Mouse (Mus musculus) MEL (cell line): ENCODE measurements at regions not wholly inside any gene's neighbourhood (a gene's known extent, or its start where the extent isn't known, plus 50 kb on each side); places are given as distances from the start of the nearest gene placed in this dataset.

Experiments used
- CTCF ChIP-seq, 3 experiments: IDR thresholded peaks in 2 of 3; conservative IDR thresholded peaks in 1 of 3; 2 replicates each; pipeline ENCODE4 v1.5.1; 2011 to 2012; ENCODE audit warnings: low read length in 3 of 3, low read depth in 2 of 3, mild to moderate bottlenecking in 2 of 3, improper control_type of control experiment in 1 of 3, inconsistent platforms in 1 of 3, mixed read lengths in 1 of 3, moderate library complexity in 1 of 3; ENCODE audit not compliant: control insufficient read depth in 1 of 3, insufficient read depth in 1 of 3, poor library complexity in 1 of 3, severe bottlenecking in 1 of 3
- ELF1 ChIP-seq: IDR thresholded peaks from 2 replicates; pipeline ENCODE4 v1.6.1; 2014; ENCODE audit warnings: low read depth, mild to moderate bottlenecking, inconsistent platforms, low read length, improper control_type of control experiment, moderate library complexity
- EP300 ChIP-seq, 2 experiments: IDR thresholded peaks; 2 replicates each; pipeline ENCODE4 v1.6.1; 2011; ENCODE audit warnings: improper control_type of control experiment in 2 of 2, low read length in 2 of 2, low read depth in 1 of 2, mild to moderate bottlenecking in 1 of 2
- HCFC1 ChIP-seq: IDR thresholded peaks from 2 replicates; pipeline ENCODE4 v1.6.1; 2012; ENCODE audit warnings: low read depth, mild to moderate bottlenecking, inconsistent platforms, low read length, improper control_type of control experiment, moderate library complexity
- MAFK ChIP-seq: IDR thresholded peaks from 2 replicates; pipeline ENCODE4 v1.6.1; 2011; ENCODE audit warnings: low read depth, mild to moderate bottlenecking, low read length, improper control_type of control experiment, borderline replicate concordance
- MAZ ChIP-seq: IDR thresholded peaks from 2 replicates; pipeline ENCODE4 v1.6.1; 2012; ENCODE audit warnings: low read depth, mild to moderate bottlenecking, inconsistent platforms, low read length, improper control_type of control experiment
- POLR2A ChIP-seq, 2 experiments: IDR thresholded peaks; 2 replicates each; pipeline ENCODE4 v1.6.1; 2011 to 2012; ENCODE audit warnings: low read length in 2 of 2, mild to moderate bottlenecking in 2 of 2, control low read depth in 1 of 2, improper control_type of control experiment in 1 of 2, low read depth in 1 of 2, moderate library complexity in 1 of 2; ENCODE audit not compliant: control insufficient read depth in 1 of 2, insufficient read depth in 1 of 2, poor library complexity in 1 of 2
- RAD21 ChIP-seq: IDR thresholded peaks from 2 replicates; pipeline ENCODE4 v1.6.1; 2011; ENCODE audit warnings: mild to moderate bottlenecking, low read depth, low read length, improper control_type of control experiment
- SMC3 ChIP-seq: IDR thresholded peaks from 2 replicates; pipeline ENCODE4 v1.6.1; 2011; ENCODE audit warnings: low read depth, low read length, improper control_type of control experiment
- TAL1 ChIP-seq: IDR thresholded peaks from 2 replicates; pipeline ENCODE4 v1.6.1; 2012; ENCODE audit warnings: mild to moderate bottlenecking, inconsistent platforms, low read length, moderate library complexity, mixed read lengths
- USF1 ChIP-seq: IDR thresholded peaks from 2 replicates; pipeline ENCODE4 v1.6.1; 2014; ENCODE audit warnings: low read depth, mild to moderate bottlenecking, inconsistent platforms, low read length, improper control_type of control experiment, moderate library complexity
- ZNF384 ChIP-seq: IDR thresholded peaks from 2 replicates; pipeline ENCODE4 v1.6.1; 2012; ENCODE audit warnings: low read depth, mild to moderate bottlenecking, inconsistent platforms, low read length, improper control_type of control experiment

DNA sequence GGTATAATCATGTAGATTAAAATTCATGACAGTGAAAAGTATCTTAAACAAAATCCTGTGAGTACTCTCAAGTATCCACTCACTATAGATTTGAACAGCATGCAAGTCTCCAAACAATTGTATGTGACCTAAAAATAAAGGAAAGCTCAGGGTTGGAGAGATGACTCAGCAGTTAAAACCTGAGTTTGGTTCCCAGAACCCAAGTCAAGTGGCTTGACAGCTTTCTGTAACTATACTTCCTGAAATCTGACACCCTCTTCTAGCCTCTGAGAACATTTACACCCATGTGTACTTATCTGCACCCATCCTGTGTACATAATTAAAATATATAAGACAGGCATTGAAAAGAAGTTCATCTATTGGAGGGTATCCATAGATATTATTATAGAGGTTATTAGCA, 770.2 kb upstream of the Sel1l start:
- no peak for TF ChIP-seq HCFC1
- TF ChIP-seq SMC3, result no peak
- TF ChIP-seq MAFK, result no peak
- TF ChIP-seq TAL1, result no peak
- TF ChIP-seq POLR2A (IDR thresholded peaks at IDR 0.05; ENCODE audit: control insufficient read depth in 1 of 2, insufficient read depth in 1 of 2, low read depth in 1 of 2, low read length in 2 of 2, poor library complexity in 1 of 2), result no peak
- TF ChIP-seq CTCF (IDR thresholded peaks at IDR 0.05 in 2 of 3, conservative IDR thresholded peaks at IDR 0.05 in 1 of 3; ENCODE audit: control insufficient read depth in 1 of 3, insufficient read depth in 1 of 3, low read depth in 2 of 3, low read length in 3 of 3, poor library complexity in 1 of 3, severe bottlenecking in 1 of 3), result no peak
- TF ChIP-seq USF1, result no peak
- TF ChIP-seq EP300 (IDR thresholded peaks at IDR 0.05; ENCODE audit: low read depth in 1 of 2, low read length in 2 of 2), result no peak
- TF ChIP-seq ELF1, result no peak
- no peak for TF ChIP-seq MAZ
- TF ChIP-seq ZNF384, result no peak
- TF ChIP-seq RAD21, result no peak
